Mouse (Mus musculus) limb, embryonic 15.5 days (tissue): ENCODE data around the gene Rnd2. TPM values are rescaled to one million over a fixed set of nuclear protein-coding genes. Genes with fewer than 3 reads are reported as not detected.
"Not testable (repeated sequence)": the region's sequence is repeated elsewhere in the genome, so short reads cannot be mapped to it uniquely, and the experiment has no call there.

Experiments
- ATAC-seq: fragments of 200-750 bp; cut with Nextera tagmentation; 2 replicates; pipeline ENCODE4 v1.8.0; 2017; ENCODE audit warnings: low read depth, moderate TSS enrichment; ENCODE audit not compliant: insufficient number of reproducible peaks, low FRiP score, low TSS enrichment
- H3K27ac ChIP-seq: fragments of 300-500 bp; sonication (generic); 2 replicates; pipeline ENCODE4 v1.5.1; 2015; ENCODE audit warnings: moderate library complexity, mild to moderate bottlenecking, inconsistent platforms
- H3K27me3 ChIP-seq: fragments of 300-500 bp; sonication (generic); 2 replicates; pipeline ENCODE4 v1.6.1; 2015; ENCODE audit warnings: inconsistent platforms
- H3K36me3 ChIP-seq: fragments of 300-500 bp; sonication (generic); 2 replicates; pipeline ENCODE4 v1.6.1; 2015; ENCODE audit warnings: inconsistent platforms
- H3K4me1 ChIP-seq: fragments of 300-500 bp; sonication (generic); 2 replicates; pipeline ENCODE4 v1.6.1; 2015; ENCODE audit warnings: inconsistent platforms
- H3K4me2 ChIP-seq: fragments of 300-500 bp; sonication (generic); 2 replicates; pipeline ENCODE4 v1.6.1; 2015; ENCODE audit warnings: mild to moderate bottlenecking, inconsistent platforms
- H3K4me3 ChIP-seq: fragments of 300-500 bp; sonication (generic); 2 replicates; pipeline ENCODE4 v1.5.1; 2015; ENCODE audit warnings: mild to moderate bottlenecking, inconsistent platforms
- H3K9ac ChIP-seq: fragments of 300-500 bp; sonication (generic); 2 replicates; pipeline ENCODE4 v1.6.1; 2015; ENCODE audit warnings: inconsistent platforms
- H3K9me3 ChIP-seq: fragments of 300-500 bp; sonication (generic); 2 replicates; pipeline ENCODE4 v1.6.1; 2016; ENCODE audit warnings: inconsistent platforms
- WGBS: fragments of 180-500 bp; shearing (Covaris S2); methylation state at CpG from one replicate; pipeline ENCODE4 v1.1.7; 2015; 5-methylcytosine and 5-hydroxymethylcytosine counted together
- polyA plus RNA-seq: library from polyadenylated mRNA; unstranded; fragments of >200 nt; fragmentation: Nextera tagmentation; extraction: Ambion mirVana; gene quantifications from 2 replicates; pipeline ENCODE4 v1.2.1, GENCODE M21; 2015

Rnd2 gene
- polyA plus RNA-seq, 1 experiment from 2014 or later = 11.9 TPM

GRCm38 (mm10) chr11:101431327-101431726, 33.5 kb upstream of the Rnd2 start:
- Histone ChIP-seq H3K4me2 (no peak overlapping the region), H3K9ac (no peak overlapping the region), H3K36me3 (peaks cover 63% of the 10 kb centered on the region), H3K4me1 (peaks cover 8% of the 10 kb centered on the region; the same call in 1 of the 2 replicates), H3K27ac (no peak overlapping the region), H3K27me3 (no peaks in the 10 kb centered on the region), H3K9me3 (no peaks in the 10 kb centered on the region), H3K4me3 (no peak overlapping the region)
- WGBS = 91% methylated on average over 9 of the region's 9 CpGs
- no peak for ATAC-seq

DNA sequence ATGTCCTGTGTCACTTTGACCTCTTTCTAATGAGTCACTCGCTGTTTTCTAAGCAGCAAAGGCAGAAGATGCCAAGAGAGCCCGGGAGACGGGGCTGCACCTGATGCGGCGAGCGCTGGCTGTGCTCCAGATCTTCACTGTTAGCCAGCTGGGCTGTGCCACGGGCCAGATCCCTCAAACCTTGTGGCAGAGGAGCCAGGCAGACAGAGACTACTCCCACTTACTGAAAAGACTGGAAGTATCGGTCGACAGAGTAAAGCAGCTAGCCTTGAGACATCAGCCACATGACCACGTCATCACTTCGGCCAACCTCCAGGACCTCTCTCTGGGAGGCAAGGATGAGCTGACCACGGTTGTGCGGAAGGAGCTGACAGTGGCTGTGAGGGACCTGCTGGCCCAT, 31.4 kb upstream of the Rnd2 start:
- Histone ChIP-seq H3K27me3 (no peaks in the 10 kb centered on the region), H3K9ac (no peak overlapping the region), H3K4me1 (no peaks in the 10 kb centered on the region), H3K4me3 (no peak overlapping the region), H3K4me2 (no peak overlapping the region), H3K36me3 (peaks cover 63% of the 10 kb centered on the region), H3K27ac (no peak overlapping the region), H3K9me3 (no peaks in the 10 kb centered on the region)
- no peak for ATAC-seq
- WGBS = 94% methylated on average over 13 of the region's 13 CpGs

DNA sequence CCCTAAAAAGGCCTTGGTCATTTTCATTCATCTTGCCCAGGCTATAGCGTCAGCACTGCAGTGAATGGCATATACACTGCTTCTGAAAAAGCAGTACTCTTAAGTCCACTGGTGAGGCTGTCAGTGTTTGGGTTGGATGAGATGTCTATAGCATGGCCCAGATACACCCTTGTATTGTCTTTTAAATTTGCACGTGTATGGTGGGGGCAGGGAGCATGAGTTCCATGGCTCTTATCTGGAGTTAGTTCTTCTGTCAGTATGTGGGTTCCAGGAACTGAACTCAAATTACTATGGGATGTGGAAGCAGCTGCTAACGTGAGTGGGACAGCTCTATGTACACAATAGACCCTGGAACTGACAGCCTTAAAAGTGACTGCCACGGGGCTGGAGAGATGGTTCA, 29.0 kb upstream of the Rnd2 start:
- no peak overlapping the region for H3K9ac ChIP-seq
- H3K4me1 ChIP-seq = no peaks in the 10 kb centered on the region
- peaks cover 50% of the 10 kb centered on the region for H3K36me3 ChIP-seq
- H3K27me3 ChIP-seq = no peaks in the 10 kb centered on the region
- 84% methylated on average over 4 of the region's 4 CpGs for WGBS
- ATAC-seq = no peak
- no peak overlapping the region for H3K4me2 ChIP-seq
- H3K4me3 ChIP-seq = no peak overlapping the region
- no peaks in the 10 kb centered on the region for H3K9me3 ChIP-seq
- no peak overlapping the region for H3K27ac ChIP-seq

DNA sequence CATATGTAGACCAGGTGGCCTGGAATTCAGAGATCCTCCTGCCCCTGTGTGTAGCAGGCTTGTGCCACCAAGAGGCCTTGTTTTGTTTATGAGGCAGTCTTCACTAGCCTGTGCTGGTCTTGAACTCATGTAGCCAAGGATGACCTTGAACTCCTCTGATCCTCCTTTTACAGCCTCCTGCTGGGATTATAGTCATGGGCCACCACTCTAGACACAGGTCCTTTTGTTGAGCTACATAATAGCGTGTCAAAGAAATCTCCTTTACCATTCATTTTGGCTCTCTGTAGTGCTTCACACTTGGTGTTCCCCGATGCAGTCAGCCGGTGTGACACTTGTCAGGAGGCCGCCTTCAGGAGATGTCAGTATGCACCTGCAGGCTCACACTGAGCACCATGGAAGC, 27.9 kb upstream of the Rnd2 start:
- Histone ChIP-seq H3K36me3 (peaks cover 39% of the 10 kb centered on the region), H3K27me3 (no peaks in the 10 kb centered on the region), H3K9ac (no peak overlapping the region), H3K9me3 (no peaks in the 10 kb centered on the region), H3K4me3 (no peak overlapping the region), H3K4me2 (no peak overlapping the region), H3K27ac (no peak overlapping the region), H3K4me1 (no peaks in the 10 kb centered on the region)
- ATAC-seq = no peak
- 82% methylated on average over 4 of the region's 4 CpGs for WGBS

DNA sequence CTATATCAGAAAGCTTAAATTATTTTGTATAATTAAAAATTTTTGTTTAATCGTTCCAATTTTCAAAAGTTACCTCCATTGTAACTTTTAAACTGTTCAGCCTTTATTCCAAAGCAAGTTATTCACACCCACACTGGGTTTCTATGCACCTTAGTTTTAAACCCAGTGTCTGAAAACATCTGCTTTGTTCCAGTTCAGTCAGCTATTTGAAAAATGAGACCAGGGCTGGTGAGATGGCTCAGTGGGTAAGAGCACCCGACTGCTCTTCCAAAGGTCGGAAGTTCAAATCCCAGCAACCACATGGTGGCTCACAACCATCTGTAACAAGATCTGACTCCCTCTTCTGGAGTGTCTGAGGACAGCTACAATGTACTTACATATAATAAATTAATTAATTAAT, 26.8 kb upstream of the Rnd2 start:
- not testable (repeated sequence) for ATAC-seq
- WGBS = 52% methylated on average over 3 of the region's 3 CpGs

DNA sequence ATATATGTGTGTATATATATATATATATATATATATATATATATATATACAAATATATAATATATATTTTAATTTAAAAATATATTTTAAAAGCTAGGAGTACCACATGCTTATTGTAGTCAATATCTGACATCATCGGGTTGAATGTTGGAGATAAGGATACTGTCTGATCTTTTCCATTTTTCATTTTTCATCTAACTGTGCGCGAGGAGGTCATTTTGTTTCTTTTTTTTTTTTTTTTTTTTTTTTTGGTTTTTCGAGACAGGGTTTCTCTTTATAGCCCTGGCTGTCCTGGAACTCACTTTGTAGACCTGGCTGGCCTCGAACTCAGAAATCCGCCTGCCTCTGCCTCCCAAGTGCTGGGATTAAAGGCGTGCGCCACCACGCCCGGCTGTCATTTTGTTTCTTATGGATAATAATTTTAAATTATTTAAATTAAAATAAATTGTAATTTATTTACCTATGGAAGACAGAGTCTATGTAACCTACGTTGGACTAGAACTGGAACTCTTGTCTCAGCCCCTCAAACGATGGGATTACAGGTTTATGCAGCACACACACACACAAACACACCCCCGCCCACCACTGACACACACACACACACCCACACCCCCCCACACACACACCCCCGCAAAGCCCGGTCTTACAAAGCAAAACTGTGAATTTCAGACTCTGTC, 23.2 kb upstream of the Rnd2 start:
- H3K27me3 ChIP-seq, H3K9me3 ChIP-seq, H3K9ac ChIP-seq, ATAC-seq, H3K27ac ChIP-seq: not testable (repeated sequence)
- WGBS = 40% methylated on average over 15 of the region's 15 CpGs
- Histone ChIP-seq H3K4me2 (peak overlapping the region; percentile 45), H3K36me3 (peaks cover 27% of the 10 kb centered on the region), H3K4me3 (peak overlapping the region; percentile 76), H3K4me1 (peaks cover 20% of the 10 kb centered on the region)

More for the DNA sequence above, 26.8 kb upstream of the Rnd2 start:
- not testable (repeated sequence) for H3K27ac ChIP-seq, H3K9me3 ChIP-seq, H3K27me3 ChIP-seq, H3K9ac ChIP-seq, H3K4me2 ChIP-seq, H3K4me3 ChIP-seq, H3K4me1 ChIP-seq
- peaks cover 30% of the 10 kb centered on the region for H3K36me3 ChIP-seq

DNA sequence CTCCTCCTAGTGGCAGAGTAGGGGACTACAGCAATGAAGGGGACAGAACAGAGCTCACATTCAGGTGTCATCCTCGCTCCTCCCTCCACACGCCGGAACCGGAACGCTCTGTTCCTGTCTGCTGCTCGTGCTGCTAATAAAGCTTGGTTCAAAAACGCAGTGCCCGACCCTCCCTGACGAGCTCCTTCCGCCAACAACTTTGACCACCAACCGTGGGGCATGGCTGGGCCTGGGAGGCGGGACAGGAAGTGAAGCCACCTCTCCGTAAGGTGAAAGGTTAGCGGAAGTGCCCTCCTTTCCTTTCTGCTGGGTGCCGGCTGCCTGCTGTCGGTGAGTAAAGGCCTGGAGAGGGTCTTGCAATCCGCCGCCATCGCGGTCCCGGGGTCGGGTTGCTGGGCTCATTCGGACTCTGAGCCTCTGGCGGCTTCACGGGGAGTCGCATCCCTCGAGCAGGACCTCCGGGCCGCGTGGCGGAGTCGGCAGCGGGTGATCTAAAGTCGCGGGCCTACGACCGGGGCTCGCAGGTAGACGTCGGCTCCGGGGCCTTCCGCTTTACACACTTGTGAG, 22.6 kb upstream of the Rnd2 start, which contains the start of gene Rpl27:
Gene Rpl27 (plus strand): TSS at position 172 of the 567 bp plus-strand sequence.
- Histone ChIP-seq H3K4me2 (peak within 1 kb of the TSS; percentile 67), H3K27ac (peak within 1 kb of the TSS; percentile 91), H3K4me3 (peak within 1 kb of the TSS; percentile 76), H3K4me1 (peaks cover 20% of the 10 kb centered on the region), H3K27me3 (no peaks in the 10 kb centered on the region), H3K9ac (peak within 1 kb of the TSS; percentile 84), H3K36me3 (peaks cover 27% of the 10 kb centered on the region), H3K9me3 (no peaks in the 10 kb centered on the region)
- ATAC-seq = peak; percentile 98
- WGBS = under 1% methylated on average over 42 of the region's 42 CpGs

GRCm38 (mm10) chr11:101442760-101443159, 22.0 kb upstream of the Rnd2 start:
- peak overlapping the region; percentile 91 for H3K27ac ChIP-seq
- no peaks in the 10 kb centered on the region for H3K9me3 ChIP-seq
- peaks cover 21% of the 10 kb centered on the region for H3K4me1 ChIP-seq
- no peak for ATAC-seq
- H3K36me3 ChIP-seq = peaks cover 27% of the 10 kb centered on the region
- H3K27me3 ChIP-seq = no peaks in the 10 kb centered on the region
- peak overlapping the region; percentile 76 for H3K4me3 ChIP-seq
- H3K9ac ChIP-seq = peak overlapping the region; percentile 84
- H3K4me2 ChIP-seq = peak overlapping the region; percentile 67
- WGBS = 1% methylated on average over 14 of the region's 14 CpGs

- no peaks in the 10 kb centered on the region for H3K9me3 ChIP-seq
- 92% methylated on average over 1 of the region's 1 CpGs for WGBS
- peaks cover 36% of the 10 kb centered on the region for H3K4me1 ChIP-seq
- H3K27ac ChIP-seq = no peak overlapping the region
- peaks cover 27% of the 10 kb centered on the region for H3K36me3 ChIP-seq
- H3K27me3 ChIP-seq = no peaks in the 10 kb centered on the region
- ATAC-seq = no peak
- no peak overlapping the region for H3K4me3 ChIP-seq
- H3K4me2 ChIP-seq = no peak overlapping the region
- H3K9ac ChIP-seq = no peak overlapping the region
Measured at GRCm38 (mm10) chr11:101446319-101446718, 18.5 kb upstream of the Rnd2 start.

- not testable (repeated sequence) for ATAC-seq, H3K9ac ChIP-seq, H3K4me3 ChIP-seq, H3K4me2 ChIP-seq, H3K9me3 ChIP-seq, H3K27me3 ChIP-seq, H3K27ac ChIP-seq
- 87% methylated on average over 8 of the region's 8 CpGs for WGBS
- peaks cover 27% of the 10 kb centered on the region for H3K36me3 ChIP-seq
- peaks cover 36% of the 10 kb centered on the region for H3K4me1 ChIP-seq
Measured at GRCm38 (mm10) chr11:101446860-101447259, 17.9 kb upstream of the Rnd2 start.

DNA sequence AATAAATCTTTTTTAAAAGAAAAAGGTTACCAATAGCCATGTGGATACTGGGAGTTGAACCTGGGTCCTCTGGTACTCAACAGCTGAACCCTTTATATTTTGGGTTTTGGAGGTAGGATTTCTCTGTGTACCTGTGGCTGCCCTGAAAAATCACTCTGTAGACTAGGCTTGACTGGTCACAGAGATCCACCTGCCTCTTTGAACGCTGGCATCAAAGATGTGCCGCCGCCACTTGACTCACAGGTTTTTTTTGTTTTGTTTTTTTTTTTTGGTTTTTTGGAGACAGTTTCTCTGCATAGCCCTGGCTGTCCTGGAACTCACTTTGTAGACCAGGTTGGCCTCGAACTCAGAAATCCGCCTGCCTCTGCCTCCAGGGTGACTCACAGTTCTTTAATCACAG, 17.0 kb upstream of the Rnd2 start:
- H3K4me3 ChIP-seq = peak overlapping the region; percentile 45
- H3K4me2 ChIP-seq = peak overlapping the region; percentile 51; the same call in 1 of the 2 replicates
- ATAC-seq = 0 out of 2 replicates have a peak, but pooled peaks have one; percentile 1
- H3K4me1 ChIP-seq = peaks cover 36% of the 10 kb centered on the region
- no peaks in the 10 kb centered on the region for H3K9me3 ChIP-seq
- H3K9ac ChIP-seq = no peak overlapping the region
- H3K27me3 ChIP-seq = no peaks in the 10 kb centered on the region
- peak overlapping the region; percentile 81 for H3K27ac ChIP-seq
- 82% methylated on average over 5 of the region's 5 CpGs for WGBS
- peaks cover 27% of the 10 kb centered on the region for H3K36me3 ChIP-seq

- Histone ChIP-seq H3K4me2 (peak within 1 kb of the TSS; percentile 51), H3K27me3 (no peaks in the 10 kb centered on the region), H3K4me3 (peak within 1 kb of the TSS; percentile 45), H3K27ac (peak within 1 kb of the TSS; percentile 81), H3K9ac (peak within 1 kb of the TSS; percentile 55; the same call in 1 of the 2 replicates), H3K36me3 (peaks cover 27% of the 10 kb centered on the region), H3K4me1 (peaks cover 31% of the 10 kb centered on the region), H3K9me3 (no peaks in the 10 kb centered on the region)
- WGBS = 10% methylated on average over 10 of the region's 10 CpGs
- peak; percentile 59 for ATAC-seq
Measured at GRCm38 (mm10) chr11:101448274-101448746, 16.5 kb upstream of the Rnd2 start, which contains the start of gene Ifi35. TSS of gene Ifi35 (plus strand) at chr11:101448407.
